Mouse (Mus musculus): ENCODE measurements at regions not wholly inside any gene's neighbourhood (a gene's known extent, or its start where the extent isn't known, plus 50 kb on each side); places are given as distances from the start of the nearest gene placed in this dataset.

DNA sequence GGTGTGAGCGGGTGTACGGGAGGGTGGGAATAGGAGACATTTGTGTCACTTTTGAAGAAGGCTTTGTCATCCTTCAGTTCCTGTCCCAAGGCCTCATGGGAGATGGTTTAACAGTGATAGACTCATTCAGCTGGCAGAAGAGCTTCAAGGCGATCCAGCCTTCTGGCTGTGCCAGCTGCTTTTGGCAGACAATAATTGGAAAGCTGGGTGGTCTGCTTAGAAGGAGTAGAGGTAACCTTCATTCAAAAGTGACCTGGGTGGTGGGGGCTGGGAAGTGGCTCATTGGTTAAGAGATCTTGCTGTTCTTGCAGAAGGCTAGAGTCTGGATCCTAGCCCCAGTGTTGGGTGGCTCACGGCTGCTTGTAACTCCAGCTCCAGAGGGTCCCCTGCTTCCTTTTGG lies 237.5 kb downstream of the Etnk1 start:
- no peak for TF ChIP-seq POLR2AphosphoS2 (IDR thresholded peaks at IDR 0.05; ENCODE audit: insufficient read length, low read depth)
- no peak for TF ChIP-seq POLR2A (IDR thresholded peaks at IDR 0.05; ENCODE audit: insufficient read length, low read depth)
- no peak for TF ChIP-seq E2F4 (IDR thresholded peaks at IDR 0.05; ENCODE audit: insufficient read depth)
- no peak for TF ChIP-seq MAX (IDR thresholded peaks at IDR 0.05; ENCODE audit: low read depth)
- TF ChIP-seq MYOD1 (IDR thresholded peaks at IDR 0.05; ENCODE audit: control insufficient read depth in 1 of 3, insufficient read length in 2 of 3, low read depth in 2 of 3), result no peak
